Mouse (Mus musculus): Measurements from ENCODE around the gene Shisa6. TPM values are rescaled to one million over a fixed set of nuclear protein-coding genes. Genes with fewer than 3 reads are reported as not detected.
A peak's percentile ranks its signal among the peaks of the same experiment; 100 is the strongest.

Gene Shisa6
- polyA plus RNA-seq, 1 experiment from 2014 or later = 0.51 TPM

DNA sequence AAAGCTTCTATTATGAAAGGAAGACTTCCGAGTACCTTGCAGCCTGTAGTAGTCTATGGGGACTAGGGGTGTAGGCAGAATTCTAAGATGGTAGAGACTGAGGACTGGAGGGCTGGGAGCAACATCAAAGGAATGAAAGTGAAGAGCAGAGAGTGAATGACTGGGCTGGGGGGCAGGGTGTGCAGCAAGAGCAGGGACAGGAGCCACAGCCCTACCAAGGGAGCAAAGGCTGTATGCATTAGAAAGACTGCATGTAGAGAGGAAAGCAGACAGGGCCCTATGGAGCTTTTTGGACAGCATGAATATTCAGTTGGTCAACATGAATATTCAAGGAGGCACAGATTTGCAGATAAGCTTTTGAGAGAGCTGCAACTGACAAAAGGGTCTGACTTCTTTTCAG, 221.4 kb downstream of the Shisa6 start:
- H3K4me1 ChIP-seq = no peaks in the 10 kb centered on the region
- 67% methylated on average over 1 of the region's 1 CpGs for WGBS
- H3K9me3 ChIP-seq = no peaks in the 10 kb centered on the region
- no peaks in the 10 kb centered on the region for H3K27me3 ChIP-seq
- H3K36me3 ChIP-seq = no peaks in the 10 kb centered on the region
- H3K4me3 ChIP-seq = no peak overlapping the region
- no peak for ATAC-seq (ENCODE audit: low FRiP score, low read depth)
- no peak overlapping the region for H3K27ac ChIP-seq
- no peak overlapping the region for H3K9ac ChIP-seq
- no peak overlapping the region for H3K4me2 ChIP-seq (replicated peaks)

DNA sequence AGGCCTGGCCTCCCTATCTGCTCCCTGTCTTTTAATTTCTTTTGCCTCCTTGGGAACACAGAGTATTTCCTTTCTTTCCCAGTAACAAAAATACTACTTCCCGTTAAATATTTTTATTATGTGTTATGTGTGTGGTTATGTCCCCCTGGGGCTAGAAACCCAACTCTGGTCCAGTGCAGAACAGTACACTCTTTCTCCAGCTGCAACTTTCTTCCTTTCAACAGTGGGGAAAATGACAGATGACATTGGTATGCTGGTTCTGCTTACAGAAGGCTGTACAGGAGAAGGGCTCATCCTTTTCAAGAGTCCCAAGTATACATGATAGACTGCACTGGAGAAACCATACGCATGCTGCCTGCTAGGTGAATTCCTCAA, 251.1 kb downstream of the Shisa6 start:
- H3K4me3 ChIP-seq = no peak overlapping the region
- peak; percentile 61 for ATAC-seq (ENCODE audit: low FRiP score, low read depth)
- 0 out of 2 replicates have a peak, but pooled peaks cover 3% of the 10 kb centered on the region for H3K27me3 ChIP-seq
- H3K27ac ChIP-seq = no peak overlapping the region
- no peaks in the 10 kb centered on the region for H3K36me3 ChIP-seq
- no peak overlapping the region for H3K9ac ChIP-seq
- H3K9me3 ChIP-seq = no peaks in the 10 kb centered on the region
- H3K4me1 ChIP-seq = peaks cover 22% of the 10 kb centered on the region
- 43% methylated on average over 2 of the region's 2 CpGs for WGBS
- 0 out of 2 replicates have a peak overlapping the region, but pooled peaks have one; percentile 7 for H3K4me2 ChIP-seq (replicated peaks)

DNA sequence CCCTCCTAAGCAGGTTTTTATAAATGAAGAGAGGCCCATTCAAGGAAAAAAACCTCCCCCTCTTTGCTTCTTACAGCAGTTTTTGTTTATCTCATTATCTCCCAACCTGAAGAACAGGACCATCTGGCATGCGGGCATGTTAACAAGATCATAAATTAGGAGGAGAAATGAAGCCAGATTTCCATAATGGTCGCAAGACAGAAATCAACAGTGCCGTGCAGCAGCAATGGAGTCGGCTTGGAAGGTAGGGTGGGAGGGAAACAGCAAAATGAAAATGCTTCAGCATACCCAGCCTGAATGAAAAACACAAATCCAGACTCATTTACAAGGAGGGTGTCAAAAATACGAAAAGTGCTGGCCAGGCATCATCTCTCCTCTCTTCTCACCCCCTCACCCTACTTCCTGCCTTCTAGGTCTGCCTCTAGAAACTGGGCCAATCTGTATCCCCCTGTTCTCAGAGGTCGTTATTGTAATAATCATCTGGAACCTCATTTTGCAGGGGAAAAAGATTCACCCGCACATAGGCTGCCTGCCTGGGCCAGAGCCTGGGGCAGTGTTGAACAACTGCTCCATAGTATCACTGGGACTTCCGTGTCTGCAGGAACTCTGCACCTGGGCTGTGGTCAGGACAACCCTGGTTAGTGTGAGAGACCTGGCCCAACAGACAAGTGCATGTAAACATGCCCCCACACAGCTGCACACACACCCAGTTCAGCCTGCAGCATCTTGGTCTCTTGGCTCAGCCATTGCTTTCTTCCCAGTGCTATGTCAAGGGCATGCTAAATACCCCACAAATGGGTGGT, 251.7 kb downstream of the Shisa6 start:
- Histone ChIP-seq H3K27me3 (0 out of 2 replicates have a peak, but pooled peaks cover 3% of the 10 kb centered on the region), H3K4me2 (replicated peaks) (0 out of 2 replicates have a peak overlapping the region, but pooled peaks have one; percentile 7), H3K9me3 (no peaks in the 10 kb centered on the region), H3K9ac (no peak overlapping the region), H3K27ac (no peak overlapping the region), H3K4me1 (peaks cover 22% of the 10 kb centered on the region), H3K36me3 (no peaks in the 10 kb centered on the region), H3K4me3 (no peak overlapping the region)
- peak; percentile 61 for ATAC-seq (ENCODE audit: low FRiP score, low read depth)
- WGBS = 20% methylated on average over 8 of the region's 8 CpGs

DNA sequence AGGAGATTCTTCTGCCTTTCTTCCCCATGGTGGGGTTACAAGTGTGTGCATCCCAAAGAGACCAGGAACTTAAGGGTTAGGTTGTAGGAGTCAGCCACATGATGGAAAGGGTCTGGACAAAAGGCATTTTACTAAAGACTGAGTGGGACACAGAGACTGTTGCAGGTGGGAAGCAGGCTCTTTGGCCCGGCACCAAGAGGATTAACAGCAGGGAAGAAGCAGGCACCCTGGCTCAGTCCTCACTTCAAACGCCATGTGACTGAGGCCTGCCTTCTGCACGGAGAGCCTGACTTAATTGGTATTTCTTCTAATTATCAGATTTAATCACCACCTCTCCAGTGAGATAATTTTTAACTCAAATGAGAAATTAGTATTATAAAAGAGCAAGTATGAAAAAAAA, 258.7 kb downstream of the Shisa6 start:
- Histone ChIP-seq H3K27me3 (no peaks in the 10 kb centered on the region), H3K9me3 (no peaks in the 10 kb centered on the region), H3K27ac (no peak overlapping the region), H3K4me2 (replicated peaks) (no peak overlapping the region), H3K9ac (no peak overlapping the region), H3K4me3 (no peak overlapping the region), H3K36me3 (no peaks in the 10 kb centered on the region), H3K4me1 (no peaks in the 10 kb centered on the region)
- no peak for ATAC-seq (ENCODE audit: low FRiP score, low read depth)
- WGBS = 26% methylated on average over 3 of the region's 3 CpGs

DNA sequence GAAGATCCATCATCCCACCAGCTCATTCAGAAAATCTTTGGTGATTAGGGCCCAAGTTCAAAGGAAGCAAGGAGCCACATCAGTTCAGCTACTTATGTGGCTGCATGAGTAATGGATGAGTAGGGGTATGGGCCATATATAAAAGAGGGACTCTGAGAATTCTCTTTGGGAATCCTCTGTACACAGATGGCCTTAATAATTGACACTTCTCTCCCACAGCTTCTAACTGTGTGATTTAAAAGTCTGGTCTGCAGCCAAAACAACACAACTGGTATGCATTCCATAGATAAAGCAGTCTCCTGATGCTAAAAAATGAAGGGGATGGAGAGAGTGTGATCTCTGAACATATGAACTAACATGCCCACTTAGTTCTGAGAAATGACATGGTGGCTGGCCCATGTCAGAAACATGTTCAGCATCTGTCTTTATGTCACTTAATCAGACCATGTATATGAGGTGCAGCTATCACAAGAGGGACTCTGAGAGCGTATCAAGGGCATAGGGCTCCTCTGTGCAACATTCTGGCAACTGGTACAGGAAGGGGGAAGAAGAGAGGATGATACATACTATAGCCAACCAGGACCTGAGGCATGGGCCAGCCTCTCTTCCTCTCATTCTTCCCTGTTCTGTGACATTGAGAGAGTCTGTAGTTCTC, 260.3 kb downstream of the Shisa6 start:
- H3K9me3 ChIP-seq = no peaks in the 10 kb centered on the region
- no peaks in the 10 kb centered on the region for H3K27me3 ChIP-seq
- 76% methylated on average over 1 of the region's 1 CpGs for WGBS
- H3K4me3 ChIP-seq = no peak overlapping the region
- H3K4me1 ChIP-seq = no peaks in the 10 kb centered on the region
- no peak overlapping the region for H3K9ac ChIP-seq
- ATAC-seq (ENCODE audit: low FRiP score, low read depth) = no peak
- no peak overlapping the region for H3K27ac ChIP-seq
- H3K4me2 ChIP-seq (replicated peaks) = no peak overlapping the region
- H3K36me3 ChIP-seq = no peaks in the 10 kb centered on the region

DNA sequence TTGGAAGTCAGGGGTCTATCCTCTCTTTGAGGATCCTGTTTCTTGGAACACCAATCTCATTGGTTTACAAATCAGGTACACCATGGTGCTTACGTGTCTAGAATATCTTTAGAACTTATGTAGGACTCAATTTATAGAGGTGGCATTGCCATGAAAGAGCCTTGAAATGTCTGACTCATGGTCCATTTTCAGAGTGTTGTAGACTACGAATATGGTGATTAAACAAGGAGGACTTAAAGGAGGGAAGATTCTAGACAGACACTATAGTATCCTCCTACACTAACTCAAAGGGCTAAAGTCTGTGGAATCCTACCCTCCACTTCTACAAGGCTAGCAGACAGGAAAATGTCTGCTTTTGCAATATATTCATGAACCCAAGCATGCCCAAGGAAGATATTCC, 265.6 kb downstream of the Shisa6 start:
- Histone ChIP-seq H3K9me3 (no peaks in the 10 kb centered on the region), H3K27ac (no peak overlapping the region), H3K9ac (no peak overlapping the region), H3K4me3 (no peak overlapping the region), H3K4me2 (replicated peaks) (no peak overlapping the region), H3K4me1 (no peaks in the 10 kb centered on the region), H3K27me3 (no peaks in the 10 kb centered on the region), H3K36me3 (no peaks in the 10 kb centered on the region)
- no peak for ATAC-seq (ENCODE audit: low FRiP score, low read depth)
- 80% methylated on average over 2 of the region's 2 CpGs for WGBS

DNA sequence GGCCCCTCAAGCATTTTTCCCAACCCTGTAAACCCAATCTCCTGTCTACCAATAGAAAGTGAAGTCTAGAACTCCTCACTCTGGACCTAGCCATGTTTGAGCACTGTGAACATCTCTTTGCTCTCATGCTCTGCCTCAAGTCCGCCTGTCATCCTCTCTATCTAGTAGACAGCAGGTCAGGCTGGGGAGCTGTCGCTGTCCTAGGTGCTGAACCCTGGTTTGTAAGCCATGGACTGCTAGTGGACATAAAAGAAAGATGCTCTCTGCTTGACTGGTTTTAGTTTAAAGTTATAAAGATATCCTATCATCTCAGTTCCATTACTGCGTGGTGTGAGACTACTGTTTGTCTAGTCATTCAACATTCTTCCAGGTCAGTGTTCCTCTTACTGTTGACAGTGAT, 266.9 kb downstream of the Shisa6 start:
- no peak overlapping the region for H3K4me2 ChIP-seq (replicated peaks)
- no peaks in the 10 kb centered on the region for H3K36me3 ChIP-seq
- no peaks in the 10 kb centered on the region for H3K27me3 ChIP-seq
- no peak for ATAC-seq (ENCODE audit: low FRiP score, low read depth)
- H3K9ac ChIP-seq = no peak overlapping the region
- no peaks in the 10 kb centered on the region for H3K9me3 ChIP-seq
- WGBS = 14% methylated on average over 3 of the region's 3 CpGs
- H3K4me1 ChIP-seq = no peaks in the 10 kb centered on the region
- no peak overlapping the region for H3K27ac ChIP-seq
- H3K4me3 ChIP-seq = no peak overlapping the region

DNA sequence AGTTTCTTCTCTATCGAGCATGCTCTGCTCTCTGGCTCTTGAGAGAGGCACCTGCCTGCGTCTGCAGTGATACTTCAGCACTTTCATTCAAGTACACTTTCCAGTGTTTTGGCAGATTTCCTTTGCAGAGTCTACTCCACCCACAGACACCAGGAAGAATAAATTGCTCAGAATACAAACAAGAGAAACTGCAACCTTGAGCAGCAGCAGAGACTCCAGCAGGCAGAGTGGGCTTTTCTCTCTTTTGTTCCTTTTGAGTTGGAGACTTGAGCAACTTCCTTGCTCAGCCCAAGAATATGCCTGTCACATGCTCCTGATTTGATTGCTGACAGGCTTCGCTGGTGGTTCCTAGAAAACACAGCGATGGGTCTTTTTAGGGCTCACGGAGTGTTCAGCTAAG, 278.6 kb downstream of the Shisa6 start:
- Histone ChIP-seq H3K4me2 (replicated peaks) (no peak overlapping the region), H3K9ac (no peak overlapping the region), H3K9me3 (no peaks in the 10 kb centered on the region), H3K27me3 (no peaks in the 10 kb centered on the region), H3K4me3 (no peak overlapping the region), H3K36me3 (no peaks in the 10 kb centered on the region), H3K4me1 (no peaks in the 10 kb centered on the region), H3K27ac (no peak overlapping the region)
- ATAC-seq (ENCODE audit: low FRiP score, low read depth) = no peak
- 84% methylated on average over 5 of the region's 5 CpGs for WGBS

DNA sequence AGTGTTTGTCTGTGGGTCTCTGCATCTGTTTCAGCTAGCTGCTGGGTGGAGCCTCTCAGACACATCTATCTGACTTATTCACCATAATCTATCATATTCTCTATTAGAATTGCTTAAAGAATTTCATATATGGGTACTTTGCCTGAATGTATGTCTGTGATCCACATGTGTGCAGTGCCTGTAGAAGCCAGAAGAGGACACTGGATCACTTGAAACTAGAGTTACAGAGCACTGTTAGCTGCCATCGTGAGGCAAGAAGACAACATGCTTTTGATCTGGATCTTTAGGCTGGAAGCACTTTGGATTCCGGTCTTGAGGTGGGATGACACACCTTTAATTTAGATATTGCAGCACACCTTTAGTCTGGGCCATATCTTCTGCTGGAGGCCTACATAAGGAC, 289.2 kb downstream of the Shisa6 start:
- WGBS = 67% methylated on average over 2 of the region's 2 CpGs
- H3K9ac ChIP-seq = no peak overlapping the region
- no peak overlapping the region for H3K4me3 ChIP-seq
- H3K27me3 ChIP-seq = no peaks in the 10 kb centered on the region
- 0 out of 2 replicates have a peak, but pooled peaks cover 5% of the 10 kb centered on the region for H3K4me1 ChIP-seq
- H3K27ac ChIP-seq = no peak overlapping the region
- no peaks in the 10 kb centered on the region for H3K9me3 ChIP-seq
- no peaks in the 10 kb centered on the region for H3K36me3 ChIP-seq
- no peak overlapping the region for H3K4me2 ChIP-seq (replicated peaks)
- ATAC-seq (ENCODE audit: low FRiP score, low read depth) = no peak

DNA sequence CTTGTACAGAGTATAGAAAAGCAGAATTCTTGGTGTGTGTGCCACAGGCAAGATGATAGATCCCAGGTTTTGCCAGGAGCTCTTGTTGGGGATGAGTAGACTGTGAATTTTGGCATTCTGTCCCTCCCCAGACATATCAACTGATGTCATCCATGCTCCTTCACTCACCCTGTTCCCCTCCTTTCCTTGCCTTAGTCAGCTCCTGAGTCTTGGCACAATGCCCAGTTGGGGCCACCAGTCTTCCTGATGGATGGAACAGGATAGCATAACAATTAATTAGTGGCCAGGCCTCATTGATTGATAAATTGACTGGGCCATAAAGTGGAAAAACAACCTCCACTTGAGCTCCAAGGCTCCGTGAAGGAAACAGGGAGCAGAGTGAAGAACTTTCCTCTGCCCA, 292.9 kb downstream of the Shisa6 start:
- Histone ChIP-seq H3K9ac (no peak overlapping the region), H3K27ac (no peak overlapping the region), H3K27me3 (no peaks in the 10 kb centered on the region), H3K4me2 (replicated peaks) (no peak overlapping the region), H3K36me3 (no peaks in the 10 kb centered on the region), H3K4me3 (no peak overlapping the region), H3K4me1 (0 out of 2 replicates have a peak, but pooled peaks cover 5% of the 10 kb centered on the region), H3K9me3 (no peaks in the 10 kb centered on the region)
- ATAC-seq (ENCODE audit: low FRiP score, low read depth) = no peak
- 38% methylated on average over 1 of the region's 1 CpGs for WGBS

DNA sequence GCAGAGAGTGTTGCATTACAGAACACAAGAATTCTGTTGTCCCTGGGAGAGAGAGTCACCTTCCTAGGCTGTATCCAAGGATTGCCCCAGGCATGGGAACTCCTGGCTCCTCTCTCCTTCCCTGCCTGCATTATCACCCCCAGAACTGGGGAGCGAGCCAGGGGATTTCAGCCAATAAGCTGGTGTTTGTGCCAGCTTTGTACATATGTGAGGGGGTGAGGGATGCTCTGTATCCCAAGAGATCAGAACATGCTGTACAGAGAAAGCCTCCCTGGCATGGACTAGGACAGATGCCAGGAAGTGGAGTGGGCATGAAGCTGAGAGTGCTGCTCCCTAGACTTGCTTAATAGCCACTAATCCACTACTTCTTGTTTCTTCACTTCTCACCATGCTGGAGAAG, 303.6 kb downstream of the Shisa6 start:
- Histone ChIP-seq H3K4me3 (no peak overlapping the region), H3K4me2 (replicated peaks) (no peak overlapping the region), H3K9me3 (no peaks in the 10 kb centered on the region), H3K36me3 (no peaks in the 10 kb centered on the region), H3K4me1 (no peaks in the 10 kb centered on the region), H3K27me3 (no peaks in the 10 kb centered on the region), H3K9ac (no peak overlapping the region), H3K27ac (no peak overlapping the region)
- ATAC-seq (ENCODE audit: low FRiP score, low read depth) = no peak
- 80% methylated on average over 1 of the region's 1 CpGs for WGBS

DNA sequence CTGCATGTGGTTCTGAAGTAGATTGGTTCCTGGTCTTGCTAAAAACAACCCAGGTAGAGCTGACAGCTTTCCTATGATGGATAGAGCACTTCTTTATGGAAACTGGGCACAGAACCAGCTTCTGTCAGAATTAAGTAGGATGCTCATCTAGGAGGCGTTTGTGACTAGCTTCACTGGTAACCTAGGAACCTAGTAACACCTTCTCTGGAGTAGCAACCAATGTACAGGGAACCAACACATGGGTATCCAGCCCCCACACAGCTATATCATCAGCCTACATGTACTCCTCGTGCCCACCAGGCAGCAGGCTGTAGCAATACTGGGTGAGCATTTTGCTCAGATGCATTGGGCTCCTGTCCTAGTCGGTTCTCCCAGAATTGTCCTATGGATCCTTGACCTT, 307.3 kb downstream of the Shisa6 start:
- 80% methylated on average over 3 of the region's 3 CpGs for WGBS
- no peak for ATAC-seq (ENCODE audit: low FRiP score, low read depth)
- no peak overlapping the region for H3K9ac ChIP-seq
- no peaks in the 10 kb centered on the region for H3K4me1 ChIP-seq
- H3K27ac ChIP-seq = no peak overlapping the region
- H3K9me3 ChIP-seq = no peaks in the 10 kb centered on the region
- H3K36me3 ChIP-seq = no peaks in the 10 kb centered on the region
- no peak overlapping the region for H3K4me2 ChIP-seq (replicated peaks)
- no peak overlapping the region for H3K4me3 ChIP-seq
- no peaks in the 10 kb centered on the region for H3K27me3 ChIP-seq
